Mouse (Mus musculus) spleen, adult 2 months (tissue): ENCODE measurements around the gene Tnrc18. TPM values are rescaled to one million over a fixed set of nuclear protein-coding genes. Genes with fewer than 3 reads are reported as not detected.

Experiments used
- DNase-seq, 2 experiments: peaks; one replicate each; pipeline versions ENCODE4 v3.0.0 to v3.0.0-alpha.2; 2012 to 2021; ENCODE audit warnings: low spot score in 2 of 2, low read depth in 1 of 2
- H3K27ac ChIP-seq: fragments of 200-500 bp; 2 replicates; pipeline ENCODE4 v1.5.1; 2012; ENCODE audit warnings: low read length, inconsistent platforms; ENCODE audit not compliant: insufficient read depth
- H3K27me3 ChIP-seq: fragments of 200-500 bp; 2 replicates; pipeline ENCODE4 v1.6.1; 2012; ENCODE audit warnings: mild to moderate bottlenecking, moderate library complexity, low read length, inconsistent platforms; ENCODE audit not compliant: control insufficient read depth, insufficient read depth
- H3K36me3 ChIP-seq: fragments of 200-500 bp; 2 replicates; pipeline ENCODE4 v1.6.1; 2012; ENCODE audit warnings: mild to moderate bottlenecking, low read length, inconsistent platforms; ENCODE audit not compliant: control insufficient read depth, insufficient read depth
- H3K4me1 ChIP-seq: fragments of 200-500 bp; 2 replicates; pipeline ENCODE4 v1.6.1; 2011; ENCODE audit warnings: inconsistent platforms; ENCODE audit not compliant: control insufficient read depth, insufficient read depth, insufficient read length
- H3K4me3 ChIP-seq: fragments of 200-500 bp; 2 replicates; pipeline ENCODE4 v1.5.1; 2011; ENCODE audit warnings: mild to moderate bottlenecking, inconsistent platforms; ENCODE audit not compliant: insufficient read depth, insufficient read length; ENCODE audit errors: extremely low read depth
- CTCF ChIP-seq: fragments of 200-500 bp; IDR thresholded peaks from 2 replicates; pipeline ENCODE4 v1.5.1; 2011; ENCODE audit warnings: mild to moderate bottlenecking, inconsistent platforms; ENCODE audit not compliant: insufficient read depth, insufficient read length, insufficient replicate concordance; ENCODE audit errors: extremely low read depth
- POLR2A ChIP-seq: fragments of 200-500 bp; IDR thresholded peaks from 2 replicates; pipeline ENCODE4 v1.6.1; 2011; ENCODE audit warnings: low read depth, low read length, inconsistent platforms
- WGBS: fragments of 180-500 bp; shearing (Covaris S2); methylation state at CpG from one replicate; pipeline ENCODE4 v1.1.7; 2018; 5-methylcytosine and 5-hydroxymethylcytosine counted together
- polyA plus RNA-seq: library from polyadenylated mRNA; depleted of rRNA; stranded (reverse); fragments of >200 nt; gene quantifications from 2 replicates; pipeline ENCODE4 v1.2.3, GENCODE M21; 2012; rRNA removed

The Tnrc18 gene
- 37.3 and 47.1 TPM in 2 replicates for polyA plus RNA-seq

- WGBS: under 1% methylated on average over 55 of the region's 56 CpGs
- H3K27ac ChIP-seq: peak within 1 kb of the TSS; percentile 94
- DNase-seq: peak; percentile 55 to 85
- TF ChIP-seq POLR2A (no peak; the same call in 1 of the 2 replicates), CTCF (no peak)
- H3K36me3 ChIP-seq: no peaks in the 10 kb centered on the region
- H3K4me3 ChIP-seq: peak within 1 kb of the TSS; percentile 90
- H3K4me1 ChIP-seq: peaks cover 10% of the 10 kb centered on the region
- peaks cover 26% of the 10 kb centered on the region for H3K27me3 ChIP-seq
Measured at GRCm38 (mm10) chr5:142817524-142818434, at the start of gene Tnrc18. Gene Tnrc18 (minus strand): TSS chr5:142817662.

GRCm38 (mm10) chr5:142857763-142858229 lies 40.3 kb upstream of the Tnrc18 start:
- 15% methylated on average over 16 of the region's 16 CpGs for WGBS

GRCm38 (mm10) chr5:142856408-142856807 lies 38.9 kb upstream of the Tnrc18 start:
- Histone ChIP-seq H3K4me3 (no peak overlapping the region), H3K4me1 (no peaks in the 10 kb centered on the region), H3K27ac (no peak overlapping the region), H3K27me3 (no peaks in the 10 kb centered on the region), H3K36me3 (no peaks in the 10 kb centered on the region)
- no peak for DNase-seq
- TF ChIP-seq CTCF (no peak), POLR2A (no peak)
- WGBS: 90% methylated on average over 4 of the region's 4 CpGs

More at GRCm38 (mm10) chr5:142857763-142858229, 40.3 kb upstream of the Tnrc18 start:
- TF ChIP-seq POLR2A (no peak), CTCF (no peak)
- no peak overlapping the region for H3K27ac ChIP-seq
- no peaks in the 10 kb centered on the region for H3K27me3 ChIP-seq
- H3K4me1 ChIP-seq: no peaks in the 10 kb centered on the region
- no peaks in the 10 kb centered on the region for H3K36me3 ChIP-seq
- H3K4me3 ChIP-seq: no peak overlapping the region
- no peak for DNase-seq

- no peak overlapping the region for H3K27ac ChIP-seq
- 86% methylated on average over 10 of the region's 10 CpGs for WGBS
- no peak overlapping the region for H3K4me3 ChIP-seq
Measured at GRCm38 (mm10) chr5:142854877-142855276, 37.4 kb upstream of the Tnrc18 start.

GRCm38 (mm10) chr5:142853585-142853984 lies 36.1 kb upstream of the Tnrc18 start:
- Histone ChIP-seq H3K27me3 (no peaks in the 10 kb centered on the region), H3K36me3 (no peaks in the 10 kb centered on the region), H3K4me3 (no peak overlapping the region), H3K27ac (no peak overlapping the region), H3K4me1 (no peaks in the 10 kb centered on the region)
- no peak for DNase-seq
- TF ChIP-seq POLR2A: no peak
- no peak for TF ChIP-seq CTCF
- 57% methylated on average over 6 of the region's 6 CpGs for WGBS

More at GRCm38 (mm10) chr5:142854877-142855276, 37.4 kb upstream of the Tnrc18 start:
- no peaks in the 10 kb centered on the region for H3K27me3 ChIP-seq
- DNase-seq: no peak
- no peaks in the 10 kb centered on the region for H3K36me3 ChIP-seq
- no peaks in the 10 kb centered on the region for H3K4me1 ChIP-seq
- no peak for TF ChIP-seq CTCF

- no peaks in the 10 kb centered on the region for H3K36me3 ChIP-seq
- H3K27ac ChIP-seq: no peak overlapping the region
- no peak for DNase-seq
- TF ChIP-seq POLR2A: no peak
- no peak for TF ChIP-seq CTCF
- H3K4me1 ChIP-seq: no peaks in the 10 kb centered on the region
- H3K4me3 ChIP-seq: no peak overlapping the region
- 69% methylated on average over 5 of the region's 5 CpGs for WGBS
- H3K27me3 ChIP-seq: no peaks in the 10 kb centered on the region
Measured at GRCm38 (mm10) chr5:142851681-142852049, 34.2 kb upstream of the Tnrc18 start.
